Mouse (Mus musculus): ENCODE measurements at regions not wholly inside any gene's neighbourhood (a gene's known extent, or its start where the extent isn't known, plus 50 kb on each side); places are given as distances from the start of the nearest gene placed in this dataset.

- peaks cover 8% of the 10 kb centered on the region; the same call in 1 of the 2 replicates for H3K9me3 ChIP-seq (ENCODE audit: control insufficient read depth, low read length)
- 62% methylated on average over 4 of the region's 4 CpGs for WGBS
Measured at GRCm38 (mm10) chr10:84075581-84075980, 352.9 kb downstream of the 1500009L16Rik start.

GRCm38 (mm10) chr10:84080236-84080635, 357.6 kb downstream of the 1500009L16Rik start:
- no peaks in the 10 kb centered on the region for H3K27me3 ChIP-seq (ENCODE audit: control insufficient read depth, insufficient read depth, low read length)
- no peak overlapping the region for H3K27ac ChIP-seq (replicated peaks; ENCODE audit: low read depth, low read length)
- no peak for TF ChIP-seq POLR2A (IDR thresholded peaks at IDR 0.05; ENCODE audit: borderline replicate concordance, extremely low read depth, insufficient read depth, insufficient read length)
- H3K4me2 ChIP-seq (replicated peaks; ENCODE audit: low read depth, low read length, severe bottlenecking): no peak overlapping the region
- H3K9me3 ChIP-seq (ENCODE audit: control insufficient read depth, low read length): peaks cover 8% of the 10 kb centered on the region; the same call in 1 of the 2 replicates
- no peak overlapping the region for H3K9ac ChIP-seq (ENCODE audit: low read depth, low read length, severe bottlenecking)
- H3K36me3 ChIP-seq (ENCODE audit: control insufficient read depth, insufficient read depth, low read length): no peaks in the 10 kb centered on the region
- H3K4me3 ChIP-seq (replicated peaks; ENCODE audit: low read length): no peak overlapping the region
- ATAC-seq (ENCODE audit: low FRiP score, low read depth) (no peak), DNase-seq (ENCODE audit: low spot score) (no peak)
- 66% methylated on average over 6 of the region's 6 CpGs for WGBS
- peaks cover 20% of the 10 kb centered on the region for H3K4me1 ChIP-seq (ENCODE audit: control insufficient read depth, insufficient read depth, low read length)

More at GRCm38 (mm10) chr10:84075581-84075980, 352.9 kb downstream of the 1500009L16Rik start:
- Histone ChIP-seq H3K27me3 (ENCODE audit: control insufficient read depth, insufficient read depth, low read length) (no peaks in the 10 kb centered on the region), H3K36me3 (ENCODE audit: control insufficient read depth, insufficient read depth, low read length) (no peaks in the 10 kb centered on the region), H3K9ac (ENCODE audit: low read depth, low read length, severe bottlenecking) (no peak overlapping the region), H3K4me1 (ENCODE audit: control insufficient read depth, insufficient read depth, low read length) (peaks cover 4% of the 10 kb centered on the region; the same call in 1 of the 2 replicates), H3K27ac (replicated peaks; ENCODE audit: low read depth, low read length) (no peak overlapping the region), H3K4me3 (replicated peaks; ENCODE audit: low read length) (no peak overlapping the region), H3K4me2 (replicated peaks; ENCODE audit: low read depth, low read length, severe bottlenecking) (no peak overlapping the region)
- no peak for DNase-seq (ENCODE audit: low spot score)
- ATAC-seq (ENCODE audit: low FRiP score, low read depth): no peak
- TF ChIP-seq POLR2A (IDR thresholded peaks at IDR 0.05; ENCODE audit: borderline replicate concordance, extremely low read depth, insufficient read depth, insufficient read length): no peak

GRCm38 (mm10) chr10:84081673-84082072, 358.7 kb downstream of the Nuak1 start:
- peak overlapping the region; percentile 54; the same call in 1 of the 2 replicates for H3K27ac ChIP-seq (replicated peaks; ENCODE audit: low read depth, low read length)
- H3K4me2 ChIP-seq (replicated peaks; ENCODE audit: low read depth, low read length, severe bottlenecking): no peak overlapping the region
- peaks cover 20% of the 10 kb centered on the region for H3K4me1 ChIP-seq (ENCODE audit: control insufficient read depth, insufficient read depth, low read length)
- H3K9ac ChIP-seq (ENCODE audit: low read depth, low read length, severe bottlenecking): no peak overlapping the region
- TF ChIP-seq POLR2A (IDR thresholded peaks at IDR 0.05; ENCODE audit: borderline replicate concordance, extremely low read depth, insufficient read depth, insufficient read length): no peak
- 10% methylated on average over 6 of the region's 6 CpGs for WGBS
- H3K27me3 ChIP-seq (ENCODE audit: control insufficient read depth, insufficient read depth, low read length): no peaks in the 10 kb centered on the region
- ATAC-seq (ENCODE audit: low FRiP score, low read depth) (peak; percentile 65; the same call in 1 of the 2 replicates), DNase-seq (ENCODE audit: low spot score) (peak; percentile 52)
- no peaks in the 10 kb centered on the region for H3K36me3 ChIP-seq (ENCODE audit: control insufficient read depth, insufficient read depth, low read length)
- H3K9me3 ChIP-seq (ENCODE audit: control insufficient read depth, low read length): peaks cover 8% of the 10 kb centered on the region; the same call in 1 of the 2 replicates
- no peak overlapping the region for H3K4me3 ChIP-seq (replicated peaks; ENCODE audit: low read length)

GRCm38 (mm10) chr10:84087528-84087927, 352.9 kb downstream of the Nuak1 start:
- Histone ChIP-seq H3K4me1 (ENCODE audit: control insufficient read depth, insufficient read depth, low read length) (peaks cover 14% of the 10 kb centered on the region), H3K36me3 (ENCODE audit: control insufficient read depth, insufficient read depth, low read length) (no peaks in the 10 kb centered on the region), H3K27ac (replicated peaks; ENCODE audit: low read depth, low read length) (no peak overlapping the region), H3K9me3 (ENCODE audit: control insufficient read depth, low read length) (no peaks in the 10 kb centered on the region), H3K27me3 (ENCODE audit: control insufficient read depth, insufficient read depth, low read length) (no peaks in the 10 kb centered on the region), H3K4me2 (replicated peaks; ENCODE audit: low read depth, low read length, severe bottlenecking) (no peak overlapping the region), H3K9ac (ENCODE audit: low read depth, low read length, severe bottlenecking) (no peak overlapping the region), H3K4me3 (replicated peaks; ENCODE audit: low read length) (no peak overlapping the region)
- WGBS: 89% methylated on average over 5 of the region's 5 CpGs
- DNase-seq (ENCODE audit: low spot score): no peak
- ATAC-seq (ENCODE audit: low FRiP score, low read depth): no peak
- TF ChIP-seq POLR2A (IDR thresholded peaks at IDR 0.05; ENCODE audit: borderline replicate concordance, extremely low read depth, insufficient read depth, insufficient read length): no peak

GRCm38 (mm10) chr10:84087929-84088328, 352.5 kb downstream of the Nuak1 start:
- no peak for TF ChIP-seq POLR2A (IDR thresholded peaks at IDR 0.05; ENCODE audit: borderline replicate concordance, extremely low read depth, insufficient read depth, insufficient read length)
- Histone ChIP-seq H3K4me2 (replicated peaks; ENCODE audit: low read depth, low read length, severe bottlenecking) (no peak overlapping the region), H3K9ac (ENCODE audit: low read depth, low read length, severe bottlenecking) (no peak overlapping the region), H3K36me3 (ENCODE audit: control insufficient read depth, insufficient read depth, low read length) (no peaks in the 10 kb centered on the region), H3K27ac (replicated peaks; ENCODE audit: low read depth, low read length) (no peak overlapping the region), H3K4me1 (ENCODE audit: control insufficient read depth, insufficient read depth, low read length) (peaks cover 14% of the 10 kb centered on the region), H3K27me3 (ENCODE audit: control insufficient read depth, insufficient read depth, low read length) (no peaks in the 10 kb centered on the region), H3K4me3 (replicated peaks; ENCODE audit: low read length) (no peak overlapping the region), H3K9me3 (ENCODE audit: control insufficient read depth, low read length) (no peaks in the 10 kb centered on the region)
- ATAC-seq (ENCODE audit: low FRiP score, low read depth) (no peak), DNase-seq (ENCODE audit: low spot score) (no peak)
- WGBS: 72% methylated on average over 3 of the region's 3 CpGs

Data from limb, embryonic 14.5 days (tissue).